Mouse (Mus musculus) skeletal muscle tissue, adult 2 months (tissue): Measurements from ENCODE around the gene Cnih3.

Experiments
- DNase-seq: peaks from one replicate; pipeline ENCODE4 v3.0.0-alpha.2; 2012; ENCODE audit warnings: low read depth, low spot score

Cnih3 gene

DNA sequence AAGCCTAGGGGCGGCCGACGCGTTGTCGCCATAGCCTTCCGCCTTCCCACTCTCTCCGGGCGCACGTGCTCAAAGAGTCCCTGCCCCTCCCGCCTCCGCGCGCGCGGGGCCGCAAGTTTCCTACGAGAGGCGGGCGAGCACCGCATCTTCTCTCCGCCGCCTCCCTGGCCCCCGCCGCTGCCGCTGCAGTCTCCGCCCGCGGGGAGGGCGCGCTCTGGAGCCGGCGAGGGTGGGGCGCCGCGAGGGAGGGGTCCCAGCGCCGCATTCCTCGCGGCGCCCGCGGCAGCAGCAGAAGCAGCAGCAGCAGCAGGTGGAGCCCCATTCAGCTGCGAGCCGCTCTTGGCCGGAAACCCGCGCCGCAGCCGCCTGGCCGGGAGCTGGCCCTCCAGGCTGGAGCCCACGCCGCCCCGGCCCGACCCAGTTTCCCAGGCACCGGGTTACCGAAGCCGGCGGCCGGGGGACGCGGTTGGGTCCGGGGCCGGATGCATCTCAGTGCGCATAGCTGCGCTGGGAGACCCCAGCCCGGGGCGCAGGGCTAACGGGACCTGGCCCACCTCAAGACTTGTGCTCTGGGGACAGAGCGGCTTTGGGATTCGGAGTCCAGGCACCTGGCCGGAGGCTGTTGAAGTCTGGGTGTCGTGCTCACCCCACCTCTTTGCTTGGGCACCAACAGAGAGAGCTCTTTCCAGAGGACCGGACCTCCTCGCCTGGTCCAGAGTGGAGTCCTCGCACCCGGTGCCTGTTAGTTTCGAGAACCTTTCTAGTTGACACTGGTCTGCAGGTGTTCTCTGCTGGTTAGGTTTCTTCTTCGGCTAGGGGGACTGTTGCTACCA is at the start of gene Cnih3:
Gene Cnih3, plus strand, starts transcription at position 262 of the 833 bp plus-strand sequence.
- DNase-seq = no peak

DNA sequence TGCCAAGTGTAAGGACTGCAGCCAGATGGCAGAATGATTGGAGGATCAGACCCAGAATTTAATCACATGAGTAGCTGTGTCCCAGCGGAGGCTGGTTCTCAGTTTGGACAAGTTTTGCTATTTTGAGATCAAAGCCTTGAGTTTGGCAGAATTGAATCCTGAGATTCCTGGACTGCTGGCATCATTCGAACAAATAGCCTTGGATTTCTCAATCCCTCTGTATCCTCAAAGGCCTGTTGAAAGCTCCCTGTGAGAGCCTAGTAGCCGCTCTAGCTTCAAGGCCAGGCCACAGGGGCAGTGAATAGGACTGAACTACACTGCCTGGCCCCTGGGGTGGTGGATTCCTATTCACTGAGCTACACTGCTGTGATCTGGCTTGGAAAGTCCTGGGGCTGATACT is 44.4 kb upstream of the Cnih3 start:
- no peak for DNase-seq

DNA sequence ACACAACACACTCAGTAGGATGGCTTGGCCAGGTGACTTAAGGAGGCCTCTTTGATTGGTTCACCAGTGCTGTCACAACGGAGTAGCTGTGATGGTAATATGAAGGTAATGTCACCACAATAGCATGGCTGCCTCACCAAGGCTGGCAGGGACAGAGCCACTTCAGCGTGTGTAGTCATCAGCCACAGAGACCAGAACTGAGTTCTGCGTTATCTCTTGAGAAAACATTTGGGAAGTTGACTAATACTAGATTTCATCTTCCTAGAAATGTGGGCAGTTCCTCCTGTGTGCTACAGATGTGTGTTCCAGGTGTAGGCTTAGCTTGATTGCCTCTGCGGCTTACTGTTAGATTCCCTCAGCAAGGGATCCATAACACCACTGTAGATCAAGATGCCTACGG is 41.7 kb upstream of the Cnih3 start:
- DNase-seq = no peak

DNA sequence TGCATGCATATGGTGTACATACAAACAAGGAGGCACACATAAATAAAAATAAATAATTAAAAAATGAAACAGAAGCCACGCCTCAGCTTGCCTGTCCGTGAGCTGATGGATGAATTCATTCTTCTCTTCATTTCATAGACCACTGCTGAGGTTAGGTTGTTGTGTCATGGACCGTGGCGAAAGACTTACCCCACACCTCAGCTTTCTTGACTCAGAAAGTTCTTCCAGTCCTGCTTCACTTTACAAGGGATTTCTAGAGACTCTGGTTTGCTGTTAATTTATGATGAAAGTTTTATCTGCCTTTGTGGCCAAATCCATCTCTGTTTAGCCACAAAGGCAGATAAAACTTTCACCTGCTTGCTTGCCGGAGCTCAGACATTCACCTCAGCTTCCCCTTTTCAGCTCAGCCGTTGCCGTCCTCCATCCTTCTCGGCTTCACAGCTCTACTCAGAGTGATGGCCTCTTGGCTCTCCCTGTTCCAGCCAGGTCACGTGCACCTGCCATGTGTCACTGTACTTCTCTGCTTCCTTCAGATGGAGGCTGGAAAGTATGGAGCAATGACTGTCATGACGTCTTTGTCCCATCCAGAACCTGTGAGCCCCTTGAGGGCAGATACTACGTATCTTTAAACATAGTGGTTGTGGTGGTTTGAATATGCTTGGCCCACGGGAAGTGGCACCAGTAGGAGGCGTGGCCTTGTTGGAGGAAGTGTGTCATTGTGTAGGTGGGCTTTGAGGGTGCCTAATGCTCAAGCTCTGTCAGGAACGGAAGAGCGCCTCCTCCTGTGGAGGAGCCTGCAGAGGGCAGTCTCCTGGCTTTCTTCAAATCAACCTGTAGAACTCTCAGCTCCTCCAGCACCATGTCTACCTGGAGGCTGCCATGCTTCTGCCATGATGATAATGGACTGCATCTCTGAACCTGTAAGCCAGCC is 40.0 kb upstream of the Cnih3 start:
- no peak for DNase-seq

DNA sequence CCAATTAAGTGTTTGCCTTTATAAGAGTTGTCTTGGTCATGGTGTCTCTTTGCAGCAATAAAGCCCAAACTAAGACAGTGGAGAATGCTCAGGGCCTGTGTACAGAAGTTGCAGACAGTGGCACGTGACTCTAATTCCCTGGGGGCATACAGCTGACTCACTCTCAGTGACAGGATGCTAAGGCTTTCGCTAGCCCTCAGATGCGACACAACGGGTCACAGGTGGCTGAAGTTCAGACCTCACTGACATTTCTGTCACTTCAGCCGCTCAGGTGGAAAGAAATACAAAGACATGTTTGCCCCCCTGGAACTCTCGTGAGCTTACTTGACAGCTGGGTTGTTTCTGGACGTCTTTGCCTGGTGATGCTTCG is 39.4 kb upstream of the Cnih3 start:
- DNase-seq = no peak

DNA sequence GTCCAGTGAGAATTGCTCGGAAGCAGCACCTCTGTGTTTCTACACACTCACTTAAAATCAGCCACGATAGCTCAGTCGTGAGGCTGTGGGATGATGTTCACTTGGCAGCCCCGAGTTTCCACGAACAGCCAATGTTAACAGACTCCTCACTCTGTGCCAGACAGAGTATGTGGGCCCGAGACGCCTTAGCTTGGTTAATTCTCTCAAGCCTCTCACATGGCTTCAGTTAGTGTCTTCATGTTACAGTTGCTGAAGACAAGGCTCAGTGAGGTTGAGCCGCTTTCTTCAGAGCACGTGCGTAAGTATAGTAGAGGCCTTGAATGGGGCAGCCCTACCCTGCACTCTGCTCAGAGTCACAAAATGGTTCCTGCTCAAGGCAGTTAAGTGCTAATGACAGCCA is 38.1 kb upstream of the Cnih3 start:
- no peak for DNase-seq

DNA sequence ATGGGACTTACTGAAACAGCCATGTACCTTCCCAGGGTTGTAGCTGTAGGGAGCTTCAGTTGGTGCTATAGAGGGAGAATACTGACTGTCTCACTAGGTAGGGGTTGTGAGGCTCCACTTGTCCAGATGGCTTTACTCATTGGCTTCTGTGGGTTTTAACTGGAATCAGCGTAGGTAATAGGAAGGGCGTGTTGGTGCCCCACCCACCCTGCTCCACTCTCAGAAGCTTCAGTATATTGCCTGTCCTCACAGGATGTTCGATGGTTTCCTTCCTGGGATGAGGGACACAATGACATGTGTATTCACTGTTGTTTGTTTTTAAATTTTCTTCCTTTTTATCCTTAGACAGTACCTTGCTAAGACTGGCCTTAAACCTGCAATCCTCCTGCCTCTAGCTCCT is 37.1 kb upstream of the Cnih3 start:
- no peak for DNase-seq

DNA sequence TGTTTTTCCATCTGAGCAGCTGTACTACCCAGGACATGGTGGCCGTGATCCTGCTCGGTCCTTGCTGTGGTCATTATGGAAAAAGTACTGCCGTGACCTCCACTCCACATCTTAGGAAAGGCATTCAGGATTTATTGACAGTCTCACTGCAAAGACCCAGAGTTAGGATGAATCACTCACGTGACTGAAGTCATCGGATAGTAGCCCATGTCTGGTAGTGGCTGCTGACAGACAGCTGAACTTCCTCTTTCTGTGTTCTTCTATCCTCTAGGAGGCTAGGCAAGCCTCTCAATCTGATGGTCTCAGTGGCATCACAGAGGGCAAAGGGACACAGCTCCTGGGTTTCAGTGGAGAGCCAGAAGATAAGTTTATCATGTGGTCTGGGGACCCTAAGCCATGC is 35.9 kb upstream of the Cnih3 start:
- DNase-seq = no peak

DNA sequence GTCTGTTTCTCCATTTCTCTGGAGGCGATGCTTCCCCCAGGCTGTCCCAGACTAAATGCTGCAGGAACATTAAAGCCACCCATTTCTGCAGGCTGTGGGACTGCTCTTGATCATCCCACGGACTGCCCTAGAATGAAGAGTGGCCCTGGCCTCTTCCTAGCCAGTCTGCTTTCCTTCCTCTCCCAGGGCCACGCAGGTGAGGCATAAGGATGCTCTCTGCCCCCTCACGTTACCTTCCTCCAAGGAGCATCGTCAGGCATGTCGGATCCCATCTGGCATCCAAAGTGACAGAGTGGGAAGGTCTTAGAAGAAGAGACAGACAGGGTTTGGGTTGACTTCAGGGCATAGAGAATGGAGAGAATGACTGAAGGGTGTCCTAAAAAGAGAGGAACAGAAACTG is 33.0 kb upstream of the Cnih3 start:
- DNase-seq = no peak

DNA sequence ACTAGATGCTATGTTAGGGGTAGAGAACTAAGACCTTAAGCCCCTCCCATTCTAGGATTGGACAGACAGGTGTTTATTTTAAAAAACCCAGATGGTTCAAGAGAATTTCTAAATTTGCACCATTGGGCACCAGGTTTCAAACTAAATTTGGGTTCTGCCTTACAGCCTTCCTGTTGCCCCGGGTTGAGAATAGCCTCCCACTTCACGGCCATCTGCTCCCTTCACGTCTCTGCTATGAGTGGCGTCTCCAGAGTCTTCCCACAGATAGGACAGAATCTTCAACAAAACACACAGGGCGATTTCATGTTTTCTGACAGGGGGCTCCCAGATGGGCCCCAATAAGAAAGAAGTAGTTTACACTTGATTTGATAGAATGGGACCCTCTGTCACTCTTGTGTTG is 31.3 kb upstream of the Cnih3 start:
- no peak for DNase-seq

DNA sequence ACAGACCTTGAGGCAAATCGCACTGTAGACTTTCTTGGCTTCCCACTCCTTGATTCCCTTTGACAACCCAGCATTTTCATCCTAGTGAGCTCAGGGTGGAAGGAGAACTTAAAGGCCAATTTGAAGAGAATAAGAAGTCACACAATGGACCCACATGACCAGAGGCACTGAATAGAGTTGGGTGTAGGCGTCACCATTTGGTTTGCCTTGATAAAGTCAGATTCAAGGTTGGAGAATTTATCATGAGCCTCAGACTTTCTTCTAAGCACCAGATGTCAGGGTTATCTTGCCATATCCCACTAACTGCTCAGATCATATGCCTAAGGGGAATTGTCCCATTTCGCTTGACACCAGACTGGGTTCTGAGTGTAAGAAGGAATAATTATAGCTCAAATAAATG is 29.3 kb upstream of the Cnih3 start:
- no peak for DNase-seq

DNA sequence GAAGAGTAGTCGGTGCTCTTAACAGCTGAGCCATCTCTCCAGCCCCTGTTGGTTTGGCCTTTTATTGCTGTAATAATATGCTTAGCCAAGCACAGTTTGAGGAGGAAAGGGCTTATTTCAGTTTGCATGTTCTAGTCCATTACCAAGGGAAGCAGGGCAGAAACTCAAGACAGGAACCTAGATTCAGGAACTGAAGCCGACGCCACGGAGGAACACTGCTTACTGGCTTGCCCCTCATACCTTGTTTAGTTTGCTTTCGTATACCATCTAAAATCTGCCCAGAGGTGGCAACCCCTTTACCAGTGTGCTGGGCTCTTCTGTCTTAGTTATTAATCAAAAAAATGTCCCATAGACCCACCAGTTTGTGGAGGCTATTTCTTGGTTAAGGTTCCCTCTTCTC is 25.3 kb upstream of the Cnih3 start:
- no peak for DNase-seq

DNA sequence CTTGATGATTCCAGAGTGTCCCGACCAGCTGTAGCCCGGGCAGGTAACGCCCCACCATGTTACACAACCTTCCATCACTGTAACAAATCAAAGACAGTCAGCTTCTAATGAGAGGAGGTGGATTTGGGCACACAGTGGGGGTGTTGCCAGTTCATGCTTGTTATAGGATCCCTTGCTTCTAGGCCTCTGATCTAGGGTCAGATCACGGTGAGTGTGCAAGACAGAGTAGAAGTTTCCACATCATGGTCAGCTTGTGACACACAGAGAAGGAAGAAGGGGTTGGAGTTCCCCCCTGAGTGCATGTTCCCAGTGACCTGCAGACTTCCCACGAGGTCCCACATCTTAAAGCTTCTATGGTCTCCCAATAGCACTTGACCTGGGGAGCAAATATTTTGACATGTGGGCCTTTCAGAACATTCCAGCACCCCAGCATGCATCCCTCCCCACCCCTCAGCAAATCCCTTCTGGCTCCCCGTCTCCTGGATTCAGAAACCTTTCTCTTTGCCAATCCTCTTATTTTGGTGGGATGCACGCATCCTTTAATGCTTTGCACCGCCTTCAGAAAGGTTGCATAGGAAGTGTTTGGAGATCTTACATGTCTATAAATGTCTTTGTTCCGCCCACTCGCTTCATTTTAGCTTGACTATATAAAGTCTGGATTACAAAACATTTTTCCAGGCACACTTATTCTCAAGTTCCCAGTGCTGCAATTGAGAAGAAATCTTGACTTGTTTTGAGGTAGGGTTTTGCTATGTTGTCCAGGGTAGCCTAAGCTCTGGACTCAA is 24.6 kb upstream of the Cnih3 start:
- no peak for DNase-seq

DNA sequence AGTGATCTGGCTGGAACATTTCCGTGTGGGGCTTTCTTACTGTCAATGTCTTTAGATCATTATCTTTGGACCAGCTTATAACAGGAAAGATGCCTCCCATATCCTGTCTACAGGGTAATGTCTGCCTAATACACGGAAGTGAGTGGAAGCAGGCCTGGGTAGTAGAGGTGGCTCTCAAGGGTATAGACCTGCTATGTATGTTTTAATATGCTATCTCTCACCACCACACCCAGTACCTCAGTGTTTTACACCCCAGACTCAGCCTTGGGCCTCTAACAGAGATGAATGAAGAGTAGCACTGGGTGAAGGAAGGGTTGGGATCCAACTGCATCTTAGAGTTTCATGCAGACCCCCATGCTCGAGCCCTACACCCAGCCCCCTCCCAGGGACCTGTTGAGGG is 23.3 kb upstream of the Cnih3 start:
- no peak for DNase-seq

DNA sequence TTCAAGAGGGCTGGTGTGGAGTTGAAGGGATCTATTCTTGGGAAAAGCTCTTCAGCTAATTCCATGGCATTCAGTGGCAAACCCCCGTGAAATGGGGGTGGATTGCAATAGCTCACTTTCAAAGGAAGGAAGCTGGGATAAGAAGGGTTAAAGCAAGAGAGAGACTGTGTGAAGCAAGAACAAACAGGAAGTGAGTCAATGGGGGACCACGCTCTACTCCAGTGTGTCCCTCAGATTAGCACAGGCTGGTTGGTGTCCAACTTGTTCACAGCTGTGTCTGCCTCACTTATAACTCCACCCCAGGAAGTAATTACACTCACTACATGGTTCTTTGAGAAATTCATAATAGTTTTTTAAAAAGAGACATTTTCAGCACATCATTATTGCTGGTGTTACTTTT is 19.8 kb upstream of the Cnih3 start:
- peak; percentile 7 for DNase-seq

DNA sequence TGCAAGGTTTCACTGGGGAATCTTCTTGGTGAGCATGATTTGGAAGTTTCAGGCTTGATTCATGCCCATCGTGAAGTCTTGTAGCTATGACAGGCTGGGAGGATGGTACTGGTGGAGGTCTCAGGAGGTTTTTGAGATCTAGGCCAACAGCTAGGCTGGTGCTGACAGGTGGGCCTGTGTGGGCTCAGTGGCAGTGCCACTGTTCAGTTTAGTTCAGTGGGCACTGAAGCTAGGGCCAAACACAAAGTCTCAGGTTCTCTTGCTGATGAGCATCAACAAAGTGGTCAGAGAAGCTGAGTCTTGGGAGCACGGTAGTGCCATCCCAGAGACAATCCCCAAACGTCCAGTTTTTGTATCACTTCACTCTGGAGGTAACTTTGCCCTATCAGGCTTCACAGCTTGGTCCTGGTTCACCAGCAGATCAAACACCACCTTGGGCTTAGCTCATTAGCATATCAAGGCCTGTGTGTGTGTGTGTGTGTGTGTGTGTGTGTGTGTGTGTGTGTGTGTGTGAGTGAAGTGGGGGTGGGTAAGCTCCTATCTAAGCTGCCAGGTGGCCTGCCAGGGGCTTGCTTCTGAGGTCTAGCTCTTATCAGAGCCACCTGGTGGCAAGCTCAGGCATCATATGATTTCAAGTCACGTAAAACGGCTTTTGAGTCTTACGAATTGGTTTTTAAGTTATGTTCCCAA is 18.0 kb upstream of the Cnih3 start:
- peak; percentile 6 for DNase-seq

DNA sequence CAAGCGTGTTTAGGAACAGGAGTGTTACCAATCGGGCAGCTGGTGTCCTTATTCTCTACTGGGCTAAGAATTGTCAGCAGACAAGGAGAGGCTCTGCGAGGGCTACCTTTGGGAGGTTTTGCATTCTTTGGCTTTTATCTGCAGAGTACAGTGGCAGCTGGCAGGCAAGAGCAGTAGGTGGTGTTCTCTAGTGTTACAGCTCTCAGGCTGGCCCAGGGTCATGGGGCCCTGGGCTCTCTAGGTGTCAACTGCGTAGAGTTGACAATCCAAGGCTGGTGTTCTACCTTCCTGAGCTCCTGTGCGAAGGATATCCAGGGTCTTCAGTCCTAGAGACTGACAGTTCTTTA is 17.4 kb upstream of the Cnih3 start:
- no peak for DNase-seq

DNA sequence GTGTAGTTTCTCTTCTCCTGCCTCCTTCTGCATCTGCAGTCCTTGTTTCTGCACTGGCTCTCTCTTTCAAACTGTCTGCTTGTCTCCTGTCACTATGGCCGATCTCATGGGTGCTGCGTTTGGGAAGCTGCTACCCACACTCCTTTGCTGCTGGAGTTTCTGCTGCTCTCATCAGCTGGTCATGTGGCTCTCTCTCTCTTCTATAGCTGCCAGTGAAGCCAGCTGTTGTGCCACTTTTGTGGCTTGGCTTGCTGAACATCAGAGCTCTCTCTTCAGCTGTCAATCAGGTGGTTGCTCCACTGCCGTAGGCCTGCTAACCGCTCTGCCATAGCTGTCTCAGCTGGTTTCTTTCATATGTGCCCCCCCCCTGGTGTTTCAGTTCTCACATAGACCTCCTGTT is 17.0 kb upstream of the Cnih3 start:
- no peak for DNase-seq

DNA sequence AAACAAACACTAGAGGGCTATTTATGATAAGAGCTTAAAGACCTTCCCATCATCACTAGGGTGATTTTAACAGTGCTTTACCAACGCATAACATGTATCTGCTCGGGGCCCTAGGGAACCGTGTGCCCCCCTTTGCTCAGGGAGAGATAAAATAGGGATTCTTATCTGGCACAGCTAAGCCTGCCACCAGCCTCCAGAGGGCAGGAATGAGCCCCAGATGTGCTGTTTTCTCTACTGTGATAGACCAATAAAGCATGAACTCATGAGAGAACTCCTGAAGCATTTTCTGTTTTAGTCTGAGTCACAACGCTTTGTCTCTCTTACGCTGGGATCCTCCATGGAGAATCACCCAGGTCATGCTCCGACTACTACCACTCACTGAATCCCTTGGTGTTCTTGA is 15.6 kb upstream of the Cnih3 start:
- no peak for DNase-seq

DNA sequence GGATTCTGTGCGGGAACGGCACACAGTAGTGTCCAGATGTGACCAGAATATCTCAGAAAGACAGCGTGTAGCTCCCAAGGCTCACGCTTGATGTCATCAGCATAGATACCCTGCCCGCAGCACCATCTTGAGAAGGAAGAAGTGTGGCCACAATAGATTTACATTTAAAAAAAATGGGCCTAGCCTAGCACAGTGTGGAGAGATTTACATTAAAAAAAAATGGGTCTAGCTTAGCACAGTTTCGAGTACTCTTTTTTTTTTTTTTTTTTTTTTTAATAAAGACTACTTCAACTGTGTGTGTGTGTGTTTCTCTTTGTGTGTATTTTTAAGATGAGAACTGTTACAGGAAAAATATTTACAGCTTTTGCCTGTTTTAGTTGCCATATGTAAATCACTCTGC is 13.3 kb upstream of the Cnih3 start:
- no peak for DNase-seq

DNA sequence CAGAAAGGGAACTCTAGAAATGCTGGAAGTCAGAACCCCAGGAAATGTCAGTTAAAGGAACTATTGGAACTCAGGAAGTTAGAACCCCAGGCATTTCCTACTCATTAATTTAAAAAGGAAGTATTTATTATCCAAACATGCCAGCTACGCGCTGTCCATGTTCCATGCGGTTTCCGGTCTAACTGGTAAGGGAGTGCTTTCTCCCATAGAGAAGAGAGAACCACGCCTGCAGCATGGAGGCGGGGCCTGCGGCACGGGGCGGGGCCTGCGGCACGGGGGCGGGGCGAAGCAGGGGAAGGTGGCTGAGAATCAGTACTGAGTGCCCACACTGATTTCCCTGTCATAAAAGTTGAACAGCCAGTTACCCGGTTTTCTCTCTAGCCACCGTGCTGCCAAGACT is 6.9 kb upstream of the Cnih3 start:
- DNase-seq = peak; percentile 14

DNA sequence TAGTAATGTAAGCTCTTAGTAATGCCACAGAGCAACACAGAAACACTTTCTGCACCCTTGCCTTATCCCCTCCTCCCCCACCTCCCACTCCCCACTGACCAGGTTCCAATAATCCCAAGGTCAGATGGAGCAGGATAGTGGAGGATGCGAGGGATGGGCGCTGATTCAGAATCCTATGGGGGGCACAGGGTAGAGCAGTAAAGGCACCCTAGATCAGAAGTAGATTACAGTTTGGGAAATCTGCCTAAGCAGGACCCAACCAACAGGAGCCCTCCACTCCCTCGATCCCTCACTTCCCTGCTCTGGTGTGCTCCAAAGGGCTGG is 423 bp upstream of the Cnih3 start:
- no peak for DNase-seq
